Mouse (Mus musculus) lung, adult 2 months (tissue): Measurements from ENCODE around the gene Tmod4.

Source experiments
- CTCF ChIP-seq: fragments of 200-500 bp; IDR thresholded peaks from 2 replicates; pipeline ENCODE4 v1.5.1; 2011; ENCODE audit warnings: mild to moderate bottlenecking, low read length, control low read depth; ENCODE audit not compliant: insufficient read depth
- POLR2A ChIP-seq: fragments of 200-500 bp; IDR thresholded peaks from 2 replicates; pipeline ENCODE4 v1.6.1; 2011; ENCODE audit warnings: low read depth, mild to moderate bottlenecking, control low read depth, low read length, borderline replicate concordance; ENCODE audit errors: extremely low read depth

DNA sequence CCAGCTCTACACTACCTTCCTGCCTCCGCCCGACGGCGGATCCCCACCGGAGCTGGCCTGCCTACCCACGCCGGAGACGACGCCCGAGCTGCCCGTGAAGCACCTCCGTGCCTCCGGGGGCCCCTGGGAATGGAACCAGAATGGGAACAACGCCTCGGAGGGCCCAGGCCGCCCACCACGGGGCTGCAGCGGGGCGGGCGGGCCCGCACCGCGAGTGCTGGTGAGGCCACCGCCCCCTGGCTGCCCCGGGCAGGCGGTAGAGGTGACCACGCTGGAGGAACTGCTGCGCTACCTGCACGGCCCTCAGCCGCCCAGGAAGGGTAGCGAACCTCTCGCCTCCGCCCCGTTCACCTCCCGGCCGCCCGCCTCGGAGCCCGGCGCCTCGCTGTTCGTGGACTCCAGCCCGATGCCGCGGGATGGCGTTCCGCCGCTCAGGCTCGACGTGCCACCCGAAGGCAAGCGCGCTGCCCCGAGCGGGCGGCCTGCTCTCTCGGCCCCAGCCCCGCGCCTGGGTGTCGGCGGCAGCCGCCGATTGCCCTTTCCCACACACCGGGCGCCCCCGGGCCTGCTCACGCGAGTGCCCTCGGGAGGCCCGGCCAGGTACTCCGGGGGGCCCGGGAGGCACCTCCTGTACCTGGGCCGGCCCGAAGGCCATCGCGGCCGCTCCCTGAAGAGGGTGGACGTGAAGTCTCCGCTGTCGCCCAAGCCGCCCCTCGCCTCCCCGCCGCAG is 48.4 kb downstream of the Tmod4 start:
- TF ChIP-seq CTCF: no peak
- no peak for TF ChIP-seq POLR2A
